Mouse (Mus musculus): ENCODE data around the gene Pold2.

- TF ChIP-seq CTCF (IDR thresholded peaks at IDR 0.05; ENCODE audit: borderline replicate concordance, extremely low read depth, insufficient read depth, insufficient read length) (no peak), POLR2A (IDR thresholded peaks at IDR 0.05; ENCODE audit: borderline replicate concordance, extremely low read depth, insufficient read depth, insufficient read length, poor library complexity, severe bottlenecking) (no peak)
Observed at GRCm38 (mm10) chr11:5903844-5904243, 25.8 kb upstream of the Pold2 start.
